Mouse (Mus musculus): ENCODE measurements around the gene Fads3.

DNA sequence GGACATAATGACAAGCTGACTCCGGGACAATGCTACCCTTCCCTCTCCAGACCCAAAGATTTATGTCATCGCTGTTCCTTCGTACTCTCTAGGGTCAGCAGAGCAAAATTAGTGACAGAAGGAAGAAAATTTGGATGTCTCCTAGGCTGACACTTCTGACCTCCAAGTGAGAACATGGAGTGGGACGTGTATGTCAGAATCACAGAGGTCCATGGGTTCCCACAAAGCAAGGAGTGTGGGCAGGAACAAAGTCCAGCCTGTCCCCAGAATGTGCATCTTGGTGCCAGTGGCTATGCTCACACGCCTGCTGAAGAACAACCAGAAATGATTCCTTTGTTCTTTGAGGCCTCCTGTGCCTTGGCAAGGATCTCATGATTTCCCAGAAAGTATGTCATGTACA, 31.8 kb downstream of the Fads3 start:
- no peak for TF ChIP-seq CTCF (IDR thresholded peaks at IDR 0.05; ENCODE audit: low read depth, low read length)
- TF ChIP-seq POLR2A (IDR thresholded peaks at IDR 0.05; ENCODE audit: insufficient read depth, low read length), result no peak
